In genomic region chr6:90360024-90360781, GRCm38 (mm10) we compare ENCODE assay signal across 9 mouse cellular contexts. TPM values are rescaled to one million over a fixed set of nuclear protein-coding genes. Genes with fewer than 3 reads are reported as not detected.
DNase-seq lines count a peak whose midpoint lies in the region; ATAC-seq and TF ChIP-seq lines count a peak whose summit lies in the region.
"Had no signal": no experiment of that assay in that cellular context is flagged by ENCODE, and none has a peak within 500 bp of the region (broad histone marks: within the 10 kb centered on the region; RNA-seq: fewer than 3 reads in every experiment).

No protein-coding gene starts in this region.

- no peak overlapping the region for H3K4me2 ChIP-seq in forebrain, postnatal 0 days (ENCODE audit: low read depth)
- H3K4me2 ChIP-seq in hindbrain, postnatal 0 days (ENCODE audit: low read depth, low read length): no peak overlapping the region
- H3K4me2 ChIP-seq in liver, embryonic 12.5 days: no peak overlapping the region
- no peak overlapping the region for H3K4me2 ChIP-seq in stomach, embryonic 14.5 days (replicated peaks; ENCODE audit: low read depth, low read length)
- H3K4me2 ChIP-seq: liver, embryonic 13.5 days had no signal

- no peaks in the 10 kb centered on the region for H3K27me3 ChIP-seq in forebrain, postnatal 0 days (ENCODE audit: insufficient read depth, low read length)
- H3K27me3 ChIP-seq in hindbrain, postnatal 0 days (ENCODE audit: insufficient read depth, low read length): no peaks in the 10 kb centered on the region
- H3K27me3 ChIP-seq in liver, embryonic 12.5 days (replicated peaks): no peaks in the 10 kb centered on the region
- no peaks in the 10 kb centered on the region for H3K27me3 ChIP-seq in stomach, embryonic 14.5 days (ENCODE audit: control insufficient read depth, insufficient read depth, low read length)
- H3K27me3 ChIP-seq: liver, embryonic 13.5 days had no signal

- H3K9me3 ChIP-seq in forebrain, postnatal 0 days (ENCODE audit: low read length): no peaks in the 10 kb centered on the region
- H3K9me3 ChIP-seq in hindbrain, postnatal 0 days (ENCODE audit: low read length): no peaks in the 10 kb centered on the region
- H3K9me3 ChIP-seq in liver, embryonic 12.5 days (replicated peaks): no peaks in the 10 kb centered on the region
- H3K9me3 ChIP-seq in stomach, embryonic 14.5 days (ENCODE audit: control insufficient read depth, low read depth, low read length): no peaks in the 10 kb centered on the region
- H3K9me3 ChIP-seq: liver, embryonic 13.5 days had no signal

- WGBS in forebrain, postnatal 0 days: 32% methylated on average over 7 of the region's 7 CpGs
- WGBS in hindbrain, postnatal 0 days: 35% methylated on average over 7 of the region's 7 CpGs
- 44% methylated on average over 7 of the region's 7 CpGs for WGBS in liver, embryonic 12.5 days (ENCODE audit: insufficient replicate concordance)
- WGBS in stomach, embryonic 14.5 days: 38% methylated on average over 7 of the region's 7 CpGs

- peak; percentile 32; the same call in 1 of the 2 replicates for ATAC-seq in forebrain, postnatal 0 days
- ATAC-seq in hindbrain, postnatal 0 days: peak; percentile 86
- peak; percentile 30; the same call in 1 of the 2 replicates for ATAC-seq in liver, embryonic 12.5 days
- peak; percentile 47; the same call in 1 of the 2 replicates for ATAC-seq in stomach, embryonic 14.5 days (ENCODE audit: insufficient number of reproducible peaks, insufficient read depth, low FRiP score, low read depth)

- H3K9ac ChIP-seq in forebrain, postnatal 0 days: no peak overlapping the region
- no peak overlapping the region for H3K9ac ChIP-seq in hindbrain, postnatal 0 days (replicated peaks; ENCODE audit: low read length)
- H3K9ac ChIP-seq in liver, embryonic 12.5 days: no peak overlapping the region
- no peak overlapping the region for H3K9ac ChIP-seq in stomach, embryonic 14.5 days (replicated peaks; ENCODE audit: low read depth, low read length)
- H3K9ac ChIP-seq: liver, embryonic 13.5 days had no signal

- no peaks in the 10 kb centered on the region for H3K36me3 ChIP-seq in forebrain, postnatal 0 days (ENCODE audit: insufficient read depth)
- no peaks in the 10 kb centered on the region for H3K36me3 ChIP-seq in hindbrain, postnatal 0 days (ENCODE audit: insufficient read depth, low read length)
- H3K36me3 ChIP-seq in liver, embryonic 12.5 days: no peaks in the 10 kb centered on the region
- H3K36me3 ChIP-seq in stomach, embryonic 14.5 days (ENCODE audit: control insufficient read depth, insufficient read depth, low read length): no peaks in the 10 kb centered on the region
- H3K36me3 ChIP-seq: liver, embryonic 13.5 days had no signal

- H3K27ac ChIP-seq in forebrain, postnatal 0 days (ENCODE audit: low read depth, low read length): no peak overlapping the region; the same call in 1 of the 2 replicates
- peak overlapping the region; percentile 45 for H3K27ac ChIP-seq in hindbrain, postnatal 0 days
- no peak overlapping the region for H3K27ac ChIP-seq in liver, embryonic 12.5 days
- peak overlapping the region; percentile 2; the same call in 1 of the 2 replicates for H3K27ac ChIP-seq in stomach, embryonic 14.5 days (ENCODE audit: low read length)
- H3K27ac ChIP-seq: liver, embryonic 13.5 days had no signal

- DNase-seq in embryo, embryonic 10 days (ENCODE audit: low spot score): peak; percentile 9
- DNase-seq in embryo, embryonic 9.5 days (ENCODE audit: extremely low spot score): no peak
- peak; percentile 36 to 38 for DNase-seq in adrenal gland, adult 18-20 months (ENCODE audit: low spot score in 2 of 2)
- peak; percentile 40 for DNase-seq in forebrain, postnatal 0 days
- DNase-seq in hindbrain, postnatal 0 days (ENCODE audit: low spot score): peak; percentile 73
- DNase-seq in spleen, postnatal 4 days (ENCODE audit: low spot score in 2 of 2): no peak
- DNase-seq: liver, embryonic 13.5 days had no signal

- no peak for TF ChIP-seq CTCF in forebrain, postnatal 0 days (IDR thresholded peaks at IDR 0.05; ENCODE audit: low read depth)
- TF ChIP-seq CTCF in hindbrain, postnatal 0 days (IDR thresholded peaks at IDR 0.05; ENCODE audit: low read depth): no peak

- no peak overlapping the region for H3K4me3 ChIP-seq in forebrain, postnatal 0 days (ENCODE audit: low read depth, low read length)
- H3K4me3 ChIP-seq in hindbrain, postnatal 0 days (ENCODE audit: low read length): no peak overlapping the region
- no peak overlapping the region for H3K4me3 ChIP-seq in liver, embryonic 12.5 days
- no peak overlapping the region for H3K4me3 ChIP-seq in stomach, embryonic 14.5 days (ENCODE audit: low read depth, low read length)
- H3K4me3 ChIP-seq: liver, embryonic 13.5 days had no signal

- no peaks in the 10 kb centered on the region for H3K4me1 ChIP-seq in forebrain, postnatal 0 days (ENCODE audit: insufficient read depth)
- peaks cover 12% of the 10 kb centered on the region for H3K4me1 ChIP-seq in hindbrain, postnatal 0 days (ENCODE audit: insufficient read depth, low read length)
- H3K4me1 ChIP-seq in liver, embryonic 12.5 days: no peaks in the 10 kb centered on the region
- peaks cover 6% of the 10 kb centered on the region; the same call in 1 of the 2 replicates for H3K4me1 ChIP-seq in stomach, embryonic 14.5 days (ENCODE audit: control insufficient read depth, insufficient read depth, low read length)

RNA-seq across cellular contexts. Expression of gene Zxdc, which starts 9.1 kb away (rescaled TPM):
- total RNA-seq in adrenal gland, adult 18-20 months (2021): 10 to 100 TPM; 33.0 to 43.5 TPM
- 29.0 and 33.6 TPM in 2 replicates for total RNA-seq in forebrain, postnatal 0 days (2014; rRNA removed)
- polyA plus RNA-seq in forebrain, postnatal 0 days (2015; fragmentation: Nextera tagmentation; extraction: Ambion mirVana): 6.0 and 7.7 TPM in 2 replicates
- total RNA-seq in hindbrain, postnatal 0 days (2014; rRNA removed): 45.7 and 49.7 TPM in 2 replicates
- 7.4 and 7.8 TPM in 2 replicates for polyA plus RNA-seq in hindbrain, postnatal 0 days (2015; fragmentation: Nextera tagmentation; extraction: Ambion mirVana)
- 5.6 and 7.9 TPM in 2 replicates for polyA plus RNA-seq in liver, embryonic 12.5 days (2016; fragmentation: Nextera tagmentation; extraction: Ambion mirVana)
- polyA plus RNA-seq in stomach, embryonic 14.5 days (2014; fragmentation: Nextera tagmentation; extraction: Ambion mirVana): 10.4 and 10.8 TPM in 2 replicates

RNA-seq across cellular contexts. Expression of gene Uroc1, which starts 27.1 kb away (rescaled TPM):
- under 1 TPM; 0.10 to 0.13 TPM for total RNA-seq in adrenal gland, adult 18-20 months (2021)
- not detected in 2 replicates for total RNA-seq in forebrain, postnatal 0 days (2014; rRNA removed)
- polyA plus RNA-seq in forebrain, postnatal 0 days (2015; fragmentation: Nextera tagmentation; extraction: Ambion mirVana): not detected in 2 replicates
- 0.07 TPM in 1 of 2 replicates, not detected in the other for total RNA-seq in hindbrain, postnatal 0 days (2014; rRNA removed)
- 0.04 TPM in 1 of 2 replicates, not detected in the other for polyA plus RNA-seq in hindbrain, postnatal 0 days (2015; fragmentation: Nextera tagmentation; extraction: Ambion mirVana)
- 3.9 TPM in 2 replicates for polyA plus RNA-seq in liver, embryonic 12.5 days (2016; fragmentation: Nextera tagmentation; extraction: Ambion mirVana)
- polyA plus RNA-seq in stomach, embryonic 14.5 days (2014; fragmentation: Nextera tagmentation; extraction: Ambion mirVana): not detected in 2 replicates

RNA-seq across cellular contexts. Expression of gene Chst13, which starts 35.2 kb away (rescaled TPM):
- total RNA-seq in adrenal gland, adult 18-20 months (2021): not detected
- not detected in 2 replicates for total RNA-seq in forebrain, postnatal 0 days (2014; rRNA removed)
- not detected in 2 replicates for polyA plus RNA-seq in forebrain, postnatal 0 days (2015; fragmentation: Nextera tagmentation; extraction: Ambion mirVana)
- total RNA-seq in hindbrain, postnatal 0 days (2014; rRNA removed): 0.11 and 0.21 TPM in 2 replicates
- 0.20 and 0.35 TPM in 2 replicates for polyA plus RNA-seq in hindbrain, postnatal 0 days (2015; fragmentation: Nextera tagmentation; extraction: Ambion mirVana)
- 14.5 and 16.7 TPM in 2 replicates for polyA plus RNA-seq in liver, embryonic 12.5 days (2016; fragmentation: Nextera tagmentation; extraction: Ambion mirVana)
- 0.25 and 0.39 TPM in 2 replicates for polyA plus RNA-seq in stomach, embryonic 14.5 days (2014; fragmentation: Nextera tagmentation; extraction: Ambion mirVana)

RNA-seq across cellular contexts. Expression of gene BC048671, which starts 59.2 kb away (rescaled TPM):
- not detected for total RNA-seq in adrenal gland, adult 18-20 months (2021)
- not detected in 2 replicates for total RNA-seq in forebrain, postnatal 0 days (2014; rRNA removed)
- not detected in 2 replicates for polyA plus RNA-seq in forebrain, postnatal 0 days (2015; fragmentation: Nextera tagmentation; extraction: Ambion mirVana)
- not detected in 2 replicates for total RNA-seq in hindbrain, postnatal 0 days (2014; rRNA removed)
- polyA plus RNA-seq in hindbrain, postnatal 0 days (2015; fragmentation: Nextera tagmentation; extraction: Ambion mirVana): not detected in 2 replicates
- polyA plus RNA-seq in liver, embryonic 12.5 days (2016; fragmentation: Nextera tagmentation; extraction: Ambion mirVana): not detected in 2 replicates
- polyA plus RNA-seq in stomach, embryonic 14.5 days (2014; fragmentation: Nextera tagmentation; extraction: Ambion mirVana): not detected in 2 replicates
- polyA plus RNA-seq: liver, embryonic 13.5 days had no signal

Comparison
In these comparisons a context has a peak if more than half of its experiments do, and no peak if none do; other contexts are left out.
1. DNase-seq: peak in embryo, embryonic 10 days (single experiment), adrenal gland, adult 18-20 months (2 of 2), forebrain, postnatal 0 days (single experiment) and hindbrain, postnatal 0 days (single experiment); none in embryo, embryonic 9.5 days (single experiment) and spleen, postnatal 4 days (0 of 2).
2. ATAC-seq: peak in every context shown above with its lines; median percentile 86 in hindbrain, postnatal 0 days; 47 in stomach, embryonic 14.5 days; 32 in forebrain, postnatal 0 days; 30 in liver, embryonic 12.5 days.
3. H3K27ac ChIP-seq: peak in hindbrain, postnatal 0 days (single experiment) and stomach, embryonic 14.5 days (single experiment); none in forebrain, postnatal 0 days (single experiment) and liver, embryonic 12.5 days (single experiment).
4. RNA of gene Chst13, which starts 35.2 kb away (polyA plus RNA-seq): 14.5 to 16.7 TPM in liver, embryonic 12.5 days; 0.25 to 0.39 TPM in stomach, embryonic 14.5 days, 0.20 to 0.35 TPM in hindbrain, postnatal 0 days and not detected in forebrain, postnatal 0 days; every median in the first group is over 10 times any median in the second.